Mouse (Mus musculus): ENCODE measurements around the gene Olfr1131.
"Not testable (repeated sequence)": the region's sequence is repeated elsewhere in the genome, so short reads cannot be mapped to it uniquely, and the experiment has no call there.

The Olfr1131 gene

DNA sequence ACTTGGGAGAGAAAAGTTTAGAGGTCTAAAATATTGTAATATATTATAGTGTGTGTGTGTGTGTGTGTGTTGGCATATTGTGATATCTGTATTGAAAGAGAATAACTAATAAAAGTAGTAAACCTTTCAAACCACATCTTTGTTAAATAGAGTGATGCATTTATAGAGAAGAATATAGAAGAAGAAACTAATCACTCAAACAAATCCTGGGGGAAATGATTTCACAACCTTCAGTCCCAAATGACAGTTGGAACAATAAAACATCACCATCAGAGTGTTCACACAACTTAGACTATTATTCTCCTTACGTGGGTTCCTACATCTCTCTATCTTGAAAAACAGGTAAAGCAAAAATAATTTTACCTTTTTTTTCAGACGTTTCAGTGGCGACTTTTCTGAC is at the start of gene Olfr1131:
Gene Olfr1131 (plus strand): TSS at position 301 of the 400 bp plus-strand sequence.
- no peak for DNase-seq

DNA sequence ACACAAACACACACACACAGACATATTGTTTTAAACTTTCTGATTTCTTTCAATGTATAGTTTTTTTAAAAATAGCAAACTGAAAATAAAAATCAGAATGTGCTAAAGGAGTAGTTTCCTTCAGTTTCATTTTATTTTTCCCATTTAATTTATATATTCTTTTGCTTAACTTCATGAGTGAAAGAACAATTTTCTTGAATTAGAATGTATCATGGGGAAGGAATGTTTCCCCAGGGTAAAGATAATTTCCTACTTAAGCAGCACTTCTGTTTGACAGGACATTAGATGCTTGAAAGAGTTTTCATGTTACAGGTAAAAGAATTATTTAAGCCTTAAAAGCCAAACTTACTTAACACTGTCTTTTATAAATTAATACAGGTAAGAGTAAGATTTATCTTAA is 21.0 kb upstream of the Olfr1131 start, which contains the start of gene Olfr1130:
Gene Olfr1130 (plus strand): TSS at position 301 of the 400 bp plus-strand sequence.
- DNase-seq, result not testable (repeated sequence)

DNA sequence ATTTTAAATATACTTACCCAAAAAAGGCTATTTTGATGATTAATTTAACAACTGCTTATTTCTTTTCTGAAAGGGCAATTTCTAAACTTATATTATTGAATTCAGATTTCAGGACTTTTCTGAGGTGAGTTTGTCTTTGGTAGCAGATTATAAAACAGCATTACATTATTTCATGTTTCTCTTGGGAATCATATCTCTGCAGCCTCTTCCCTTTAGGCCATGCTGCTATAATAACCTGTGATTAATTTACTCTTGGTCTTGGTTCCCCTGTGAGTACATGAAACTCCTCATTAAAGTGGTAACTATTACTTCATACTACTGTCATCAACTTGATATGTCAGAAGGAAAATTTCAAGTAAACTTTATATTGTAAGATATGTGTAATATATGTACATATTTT is 10.5 kb downstream of the Olfr1131 start, which contains the start of gene Olfr1132:
Gene Olfr1132 (minus strand): TSS at position 101 of the 400 bp plus-strand sequence.
- no peak for DNase-seq

DNA sequence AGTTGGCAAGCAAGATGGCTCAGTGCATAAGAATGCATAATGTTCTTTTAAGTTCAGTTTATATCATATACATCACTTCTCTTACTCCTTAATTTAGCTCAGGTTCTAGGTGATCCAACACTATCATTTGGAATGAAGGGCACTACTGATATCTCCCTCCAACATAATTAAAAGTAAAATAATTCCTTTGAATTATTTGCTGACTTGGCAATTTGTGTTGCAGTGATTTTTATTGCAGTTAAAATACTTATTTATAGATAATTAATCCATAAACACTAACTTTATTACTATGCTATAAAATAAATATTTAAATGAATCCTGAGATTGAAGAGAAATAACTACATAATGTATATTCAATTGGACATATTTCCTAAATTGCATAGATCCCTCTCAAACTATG is 15.5 kb downstream of the Olfr1131 start:
- DNase-seq, result no peak

DNA sequence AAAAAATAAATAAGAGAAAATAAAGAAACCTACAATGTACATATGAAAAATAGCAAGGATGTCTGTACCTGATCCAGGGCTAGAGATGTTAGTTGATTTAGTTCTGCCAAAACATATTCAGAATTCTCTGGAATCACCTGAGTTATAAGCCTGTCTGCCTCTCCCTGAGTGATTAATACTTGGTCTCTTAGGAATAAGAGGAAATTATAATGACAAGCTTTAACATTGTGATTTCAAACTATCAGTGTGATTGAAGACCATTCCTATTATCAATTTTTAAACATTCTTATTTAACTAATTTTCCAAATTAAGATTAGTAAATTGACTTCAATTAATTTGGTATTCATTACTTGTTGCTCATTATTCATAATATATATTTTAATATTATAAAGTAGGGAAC is 20.4 kb downstream of the Olfr1131 start, which contains the start of gene Olfr1133:
Gene Olfr1133 (minus strand): TSS at position 101 of the 400 bp plus-strand sequence.
- no peak for DNase-seq

DNA sequence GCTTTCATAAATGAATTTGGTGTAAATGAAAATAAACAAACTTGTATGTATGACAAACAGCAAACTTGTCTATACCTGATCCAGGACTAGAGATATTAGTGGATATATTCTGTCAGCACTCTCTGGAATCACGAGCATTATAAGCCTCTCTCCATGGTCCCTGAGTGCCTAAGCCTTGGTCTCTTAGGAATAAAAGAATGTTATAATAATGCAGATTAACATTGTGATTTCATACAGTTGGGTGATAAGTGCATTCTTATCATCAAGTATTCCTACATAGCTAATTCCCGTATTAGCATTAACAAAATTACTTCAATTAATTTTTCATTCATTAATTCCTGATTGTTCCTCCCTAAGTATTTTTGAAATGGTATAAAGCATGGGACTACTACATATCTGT is 31.5 kb downstream of the Olfr1131 start, which contains the start of gene Olfr1134:
Gene Olfr1134 (minus strand): TSS at position 101 of the 400 bp plus-strand sequence.
- DNase-seq, result no peak

GRCm38 (mm10) chr2:87673564-87673963 is 46.7 kb downstream of the Olfr1131 start, which contains the start of gene Olfr1135:
Gene Olfr1135, minus strand, starts transcription at chr2:87673664.
- no peak for DNase-seq
